Mouse (Mus musculus) inflammation-experienced regulatory T-cells (primary cell): ENCODE results near the gene Zfp692. TPM values are rescaled to one million over a fixed set of nuclear protein-coding genes. Genes with fewer than 3 reads are reported as not detected.

Experiments
- polyA plus RNA-seq, 2 experiments: library from polyadenylated mRNA; unstranded; fragments of 100-300 nt; shearing (Covaris generic); gene quantifications; one replicate each; pipeline ENCODE4 v1.2.1; 2017

Gene Zfp692
- polyA plus RNA-seq = 10 to 100 TPM; 40.4 to 60.4 TPM

DNA sequence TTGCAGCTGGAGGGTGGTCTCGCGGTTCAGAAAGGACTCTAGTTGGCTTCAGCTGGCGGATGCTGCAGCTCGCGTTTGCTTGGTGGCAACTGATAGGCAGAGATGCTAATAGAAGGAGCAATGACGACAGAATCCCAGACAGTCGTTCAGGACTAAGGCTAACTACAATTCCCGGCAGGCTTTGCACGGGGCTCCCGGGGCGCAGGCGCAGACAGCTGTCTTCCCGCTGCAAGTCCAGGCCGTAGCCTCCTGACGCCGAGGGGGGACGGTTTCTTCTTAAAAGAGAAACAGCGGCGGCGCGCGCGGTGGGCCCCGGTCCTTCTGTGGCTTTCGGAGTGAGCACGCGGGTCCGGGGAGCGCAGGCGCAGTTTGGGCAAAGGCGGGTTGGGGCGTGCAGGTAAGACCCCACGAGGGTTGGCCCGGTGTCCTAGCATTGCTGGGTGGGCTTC lies at the start of gene Zfp692:
TSS of gene Zfp692 (plus strand) at position 210 of the 449 bp plus-strand sequence.

DNA sequence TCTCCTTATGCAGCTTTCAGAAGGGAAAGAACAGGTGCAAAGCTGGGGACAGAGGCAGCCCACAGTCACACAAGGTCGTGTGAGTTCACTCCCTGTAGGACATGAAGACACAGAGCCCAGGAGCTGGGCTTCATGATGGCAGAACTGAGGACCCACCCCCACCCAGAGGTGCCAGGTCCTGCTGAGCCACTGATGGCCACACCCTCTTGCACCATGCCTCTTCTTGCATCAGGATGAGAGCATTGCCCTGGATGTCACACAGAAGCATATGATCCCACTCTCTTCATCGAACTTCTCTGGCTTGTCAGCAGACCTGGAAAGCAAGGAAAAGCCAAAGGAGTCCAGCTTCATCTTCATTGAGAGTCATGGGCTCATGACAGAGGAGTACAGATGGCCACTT lies 32.3 kb upstream of the Zfp692 start, which contains the start of gene 4930438A08Rik:
TSS of gene 4930438A08Rik (plus strand) at position 228 of the 400 bp plus-strand sequence.

DNA sequence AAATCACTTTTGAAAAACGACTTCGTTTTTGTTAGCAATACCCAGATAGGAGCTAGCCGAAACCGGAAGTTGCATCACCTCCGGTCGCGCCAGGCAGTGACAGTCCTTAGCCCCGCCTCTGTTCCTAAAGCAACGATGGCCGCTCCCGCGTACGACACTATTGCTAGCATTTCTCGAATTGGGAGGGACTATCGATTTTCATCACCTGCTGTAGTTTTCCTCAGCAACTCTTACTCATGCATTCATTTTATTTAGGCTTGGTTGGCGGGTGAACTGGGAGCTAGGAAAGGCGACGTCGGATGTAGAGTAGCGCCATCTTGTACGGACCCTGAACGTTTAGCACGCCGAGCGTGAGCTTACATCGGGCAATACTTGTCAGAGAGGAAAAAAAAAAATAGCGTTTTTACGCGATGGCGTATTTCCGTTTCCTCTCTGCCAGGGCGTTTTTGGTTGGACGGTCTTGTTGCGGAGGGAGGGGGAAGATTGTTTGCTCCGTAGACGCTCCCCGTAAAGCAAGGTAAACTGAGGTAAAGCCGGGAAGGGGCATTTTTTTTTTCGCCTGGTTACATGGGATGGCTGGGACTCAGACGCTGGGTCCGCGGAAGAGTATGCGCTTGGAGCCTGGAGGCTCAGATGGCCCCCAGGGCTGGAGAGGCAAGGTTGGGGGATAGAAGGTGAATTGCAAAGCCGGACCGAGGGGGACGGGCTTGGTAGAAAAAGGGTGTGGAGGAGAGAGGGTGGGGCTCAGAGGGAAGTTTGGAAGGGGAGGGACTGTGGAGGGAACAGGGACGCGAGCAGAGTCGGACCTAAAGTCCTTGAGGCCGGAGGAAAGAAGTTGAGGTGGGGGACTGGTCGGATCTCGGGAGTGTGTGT lies 23.6 kb downstream of the Zfp692 start, which contains the start of the genes Zfp672 and Sh3bp5l:
TSS of gene Zfp672 (minus strand) at position 64 of the 873 bp plus-strand sequence.
TSS of gene Sh3bp5l (plus strand) at position 449 of the 873 bp plus-strand sequence.

Other genes with a start within 250 kb of the Zfp692 start
- gene Gm12248, start 213.9 kb upstream of the Zfp692 start, polyA plus RNA-seq = under 1 TPM in 1 of 2 experiments, not detected in 1; 0.14 TPM
- 100 to 1,000 TPM in 1 of 2 experiments, 10 to 100 TPM in 1; 89.1 to 135 TPM for gene Cnot8, start 202.9 kb upstream of the Zfp692 start, polyA plus RNA-seq
- gene Gemin5, start 138.5 kb upstream of the Zfp692 start, polyA plus RNA-seq = 10 to 100 TPM; 15.1 to 16.7 TPM
- 10 to 100 TPM; 61.6 to 64.3 TPM for gene Mrpl22, start 135.4 kb upstream of the Zfp692 start, polyA plus RNA-seq
- gene Igtp, start 107.5 kb upstream of the Zfp692 start, polyA plus RNA-seq = 100 to 1,000 TPM; 321 to 381 TPM
- 10 to 100 TPM; 48.7 to 53.3 TPM for gene Irgm2, start 107.5 kb upstream of the Zfp692 start, polyA plus RNA-seq
- gene 4930438A08Rik, start 32.3 kb upstream of the Zfp692 start, polyA plus RNA-seq = not detected
- 10 to 100 TPM; 43.4 to 43.9 TPM for gene Zfp672, start 23.3 kb downstream of the Zfp692 start, polyA plus RNA-seq
- gene Sh3bp5l, start 23.7 kb downstream of the Zfp692 start, polyA plus RNA-seq = 10 to 100 TPM; 19.0 to 36.8 TPM
- gene Lypd8, start 72.0 kb downstream of the Zfp692 start, polyA plus RNA-seq = 1 to 10 TPM in 1 of 2 experiments, under 1 TPM in 1; 0.17 to 2.9 TPM
- gene 1810065E05Rik, start 114.0 kb downstream of the Zfp692 start, polyA plus RNA-seq = under 1 TPM in 1 of 2 experiments, not detected in 1; 0.61 TPM
- 1 to 10 TPM in 1 of 2 experiments, under 1 TPM in 1; 0.42 to 1.0 TPM for gene Gm12253, start 125.5 kb downstream of the Zfp692 start, polyA plus RNA-seq
- gene Lypd9, start 145.9 kb downstream of the Zfp692 start, polyA plus RNA-seq = not detected
- under 1 TPM in 1 of 2 experiments, not detected in 1; 0.11 TPM for gene Olfr30, start 155.2 kb downstream of the Zfp692 start, polyA plus RNA-seq
- gene Olfr332, start 185.5 kb downstream of the Zfp692 start, polyA plus RNA-seq = under 1 TPM in 1 of 2 experiments, not detected in 1; 0.72 TPM
- gene Olfr331, start 195.5 kb downstream of the Zfp692 start, polyA plus RNA-seq = under 1 TPM in 1 of 2 experiments, not detected in 1; 0.67 TPM
- 1 to 10 TPM in 1 of 2 experiments, not detected in 1; 3.3 TPM for gene Olfr330, start 227.8 kb downstream of the Zfp692 start, polyA plus RNA-seq
- not detected for gene Olfr329-ps, start 239.4 kb downstream of the Zfp692 start, polyA plus RNA-seq
- 1 to 10 TPM in 1 of 2 experiments, not detected in 1; 1.3 TPM for gene Olfr328, start 248.6 kb downstream of the Zfp692 start, polyA plus RNA-seq